Mouse (Mus musculus): ENCODE measurements around the gene Smc3. TPM values are rescaled to one million over a fixed set of nuclear protein-coding genes. Genes with fewer than 3 reads are reported as not detected.

The Smc3 gene
- polyA plus RNA-seq, 1 experiment = 182 TPM

- no peak overlapping the region for H3K27ac ChIP-seq (ENCODE audit: insufficient read depth, low read length)
- TF ChIP-seq EP300 (IDR thresholded peaks at IDR 0.05; ENCODE audit: insufficient read depth, low read depth, low read length) (no peak), POLR2A (IDR thresholded peaks at IDR 0.05; ENCODE audit: insufficient read depth, low read length) (no peak), CTCF (IDR thresholded peaks at IDR 0.05; ENCODE audit: low read depth, low read length) (no peak)
- H3K4me1 ChIP-seq (ENCODE audit: control insufficient read depth, insufficient read depth, low read length) = no peaks in the 10 kb centered on the region
- no peak overlapping the region for H3K9ac ChIP-seq (ENCODE audit: low read depth, poor library complexity, severe bottlenecking)
- peaks cover 62% of the 10 kb centered on the region for H3K36me3 ChIP-seq (ENCODE audit: control insufficient read depth, insufficient read depth, low read length, poor library complexity, severe bottlenecking)
- no peaks in the 10 kb centered on the region for H3K27me3 ChIP-seq (ENCODE audit: control insufficient read depth, insufficient read depth, low read length, poor library complexity, severe bottlenecking)
- H3K9me3 ChIP-seq (replicated peaks; ENCODE audit: control insufficient read depth, insufficient read depth, low read length, poor library complexity, severe bottlenecking) = no peaks in the 10 kb centered on the region
- no peak overlapping the region for H3K4me3 ChIP-seq (ENCODE audit: low read depth, low read length)
Observed at GRCm38 (mm10) chr19:53644020-53644595, 43.9 kb downstream of the Smc3 start.

DNA sequence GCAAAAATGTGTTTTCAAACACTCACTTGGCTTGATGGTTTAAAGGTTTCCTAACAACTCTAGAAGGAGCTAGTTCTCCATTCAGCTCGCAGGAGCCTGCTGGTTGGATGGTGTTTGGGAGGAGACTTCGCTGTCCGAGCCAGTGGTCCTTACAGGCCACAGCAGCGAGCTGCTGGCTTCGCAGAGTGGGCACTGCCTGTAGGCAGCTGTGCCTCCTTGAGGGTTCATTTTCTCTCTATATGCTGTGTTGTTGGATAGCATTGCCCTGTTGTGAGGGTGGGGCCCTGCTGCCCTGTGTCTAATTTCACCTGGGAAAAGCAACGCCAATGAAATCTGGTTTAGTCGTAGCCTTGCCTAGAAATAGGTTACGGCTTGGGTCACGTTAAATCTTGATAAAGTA, 47.1 kb downstream of the Smc3 start:
- Histone ChIP-seq H3K36me3 (ENCODE audit: control insufficient read depth, insufficient read depth, low read length, poor library complexity, severe bottlenecking) (peaks cover 31% of the 10 kb centered on the region), H3K27ac (ENCODE audit: insufficient read depth, low read length) (no peak overlapping the region), H3K4me1 (ENCODE audit: control insufficient read depth, insufficient read depth, low read length) (no peaks in the 10 kb centered on the region), H3K9ac (ENCODE audit: low read depth, poor library complexity, severe bottlenecking) (no peak overlapping the region), H3K27me3 (ENCODE audit: control insufficient read depth, insufficient read depth, low read length, poor library complexity, severe bottlenecking) (no peaks in the 10 kb centered on the region), H3K4me3 (ENCODE audit: low read depth, low read length) (no peak overlapping the region), H3K9me3 (replicated peaks; ENCODE audit: control insufficient read depth, insufficient read depth, low read length, poor library complexity, severe bottlenecking) (no peaks in the 10 kb centered on the region)
- TF ChIP-seq CTCF (IDR thresholded peaks at IDR 0.05; ENCODE audit: low read depth, low read length) (no peak), EP300 (IDR thresholded peaks at IDR 0.05; ENCODE audit: insufficient read depth, low read depth, low read length) (no peak), POLR2A (IDR thresholded peaks at IDR 0.05; ENCODE audit: insufficient read depth, low read length) (no peak)

DNA sequence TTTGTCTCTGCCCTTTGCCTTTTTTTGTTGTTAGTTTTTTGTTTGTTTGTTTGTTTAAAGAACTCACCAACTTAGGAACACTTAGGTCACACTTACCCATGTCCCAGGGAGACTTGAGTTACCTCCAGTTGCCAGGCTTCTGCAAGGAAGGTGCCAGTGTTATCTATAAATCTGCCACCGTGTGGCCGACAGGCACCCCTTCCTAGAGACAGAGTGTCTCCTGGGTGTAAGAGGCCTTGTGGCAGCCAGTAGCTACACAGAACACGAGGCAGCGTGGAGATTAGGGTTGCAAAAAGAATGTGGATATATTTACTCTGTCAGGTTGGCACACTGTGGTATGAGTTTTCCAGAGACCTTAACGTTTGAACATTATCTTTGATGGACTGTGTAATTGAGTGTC, 47.9 kb downstream of the Smc3 start:
- no peak overlapping the region for H3K9ac ChIP-seq (ENCODE audit: low read depth, poor library complexity, severe bottlenecking)
- no peaks in the 10 kb centered on the region for H3K27me3 ChIP-seq (ENCODE audit: control insufficient read depth, insufficient read depth, low read length, poor library complexity, severe bottlenecking)
- H3K9me3 ChIP-seq (replicated peaks; ENCODE audit: control insufficient read depth, insufficient read depth, low read length, poor library complexity, severe bottlenecking) = no peaks in the 10 kb centered on the region
- H3K36me3 ChIP-seq (ENCODE audit: control insufficient read depth, insufficient read depth, low read length, poor library complexity, severe bottlenecking) = peaks cover 29% of the 10 kb centered on the region
- no peaks in the 10 kb centered on the region for H3K4me1 ChIP-seq (ENCODE audit: control insufficient read depth, insufficient read depth, low read length)
- no peak overlapping the region for H3K4me3 ChIP-seq (ENCODE audit: low read depth, low read length)
- TF ChIP-seq EP300 (IDR thresholded peaks at IDR 0.05; ENCODE audit: insufficient read depth, low read depth, low read length) = no peak
- TF ChIP-seq POLR2A (IDR thresholded peaks at IDR 0.05; ENCODE audit: insufficient read depth, low read length) = no peak
- TF ChIP-seq CTCF (IDR thresholded peaks at IDR 0.05; ENCODE audit: low read depth, low read length) = no peak
- H3K27ac ChIP-seq (ENCODE audit: insufficient read depth, low read length) = no peak overlapping the region

DNA sequence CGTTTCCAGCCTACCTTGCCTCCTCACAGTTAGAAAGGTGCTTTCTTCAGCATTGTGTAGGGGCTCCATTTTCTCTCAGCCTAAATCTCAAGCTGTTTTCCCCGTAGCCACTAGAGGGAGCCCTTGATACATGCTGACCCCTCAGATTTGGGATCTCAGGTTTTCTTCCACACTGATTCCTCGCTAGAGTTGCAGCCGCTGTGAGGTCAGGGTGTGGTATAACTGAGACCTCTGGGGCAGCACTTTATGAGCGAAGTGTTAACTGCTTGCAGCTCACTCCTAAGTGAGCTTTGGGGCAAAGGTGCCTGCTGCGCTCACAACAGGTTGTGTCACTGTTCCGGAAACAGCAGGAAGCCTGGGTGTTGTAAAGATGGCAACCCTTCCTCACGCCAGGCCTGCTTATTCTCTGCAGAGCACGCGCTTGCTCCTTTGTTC, 48.6 kb downstream of the Smc3 start:
- Histone ChIP-seq H3K9me3 (replicated peaks; ENCODE audit: control insufficient read depth, insufficient read depth, low read length, poor library complexity, severe bottlenecking) (no peaks in the 10 kb centered on the region), H3K27me3 (ENCODE audit: control insufficient read depth, insufficient read depth, low read length, poor library complexity, severe bottlenecking) (no peaks in the 10 kb centered on the region), H3K4me3 (ENCODE audit: low read depth, low read length) (no peak overlapping the region), H3K36me3 (ENCODE audit: control insufficient read depth, insufficient read depth, low read length, poor library complexity, severe bottlenecking) (peaks cover 21% of the 10 kb centered on the region), H3K27ac (ENCODE audit: insufficient read depth, low read length) (no peak overlapping the region), H3K4me1 (ENCODE audit: control insufficient read depth, insufficient read depth, low read length) (no peaks in the 10 kb centered on the region), H3K9ac (ENCODE audit: low read depth, poor library complexity, severe bottlenecking) (no peak overlapping the region)
- TF ChIP-seq EP300 (IDR thresholded peaks at IDR 0.05; ENCODE audit: insufficient read depth, low read depth, low read length) = no peak
- TF ChIP-seq CTCF (IDR thresholded peaks at IDR 0.05; ENCODE audit: low read depth, low read length) = peak; percentile 63

- Histone ChIP-seq H3K9me3 (replicated peaks; ENCODE audit: control insufficient read depth, insufficient read depth, low read length, poor library complexity, severe bottlenecking) (no peaks in the 10 kb centered on the region), H3K27me3 (ENCODE audit: control insufficient read depth, insufficient read depth, low read length, poor library complexity, severe bottlenecking) (no peaks in the 10 kb centered on the region), H3K27ac (ENCODE audit: insufficient read depth, low read length) (no peak overlapping the region), H3K36me3 (ENCODE audit: control insufficient read depth, insufficient read depth, low read length, poor library complexity, severe bottlenecking) (peaks cover 18% of the 10 kb centered on the region), H3K4me3 (ENCODE audit: low read depth, low read length) (no peak overlapping the region), H3K4me1 (ENCODE audit: control insufficient read depth, insufficient read depth, low read length) (no peaks in the 10 kb centered on the region), H3K9ac (ENCODE audit: low read depth, poor library complexity, severe bottlenecking) (no peak overlapping the region)
- no peak for TF ChIP-seq POLR2A (IDR thresholded peaks at IDR 0.05; ENCODE audit: insufficient read depth, low read length)
- no peak for TF ChIP-seq CTCF (IDR thresholded peaks at IDR 0.05; ENCODE audit: low read depth, low read length)
- no peak for TF ChIP-seq EP300 (IDR thresholded peaks at IDR 0.05; ENCODE audit: insufficient read depth, low read depth, low read length)
Observed at GRCm38 (mm10) chr19:53649361-53649760, 49.2 kb downstream of the Smc3 start.

- H3K27ac ChIP-seq (ENCODE audit: insufficient read depth, low read length) = no peak overlapping the region
- H3K36me3 ChIP-seq (ENCODE audit: control insufficient read depth, insufficient read depth, low read length, poor library complexity, severe bottlenecking) = peaks cover 16% of the 10 kb centered on the region
- no peak overlapping the region for H3K9ac ChIP-seq (ENCODE audit: low read depth, poor library complexity, severe bottlenecking)
- TF ChIP-seq CTCF (IDR thresholded peaks at IDR 0.05; ENCODE audit: low read depth, low read length) (no peak), POLR2A (IDR thresholded peaks at IDR 0.05; ENCODE audit: insufficient read depth, low read length) (no peak), EP300 (IDR thresholded peaks at IDR 0.05; ENCODE audit: insufficient read depth, low read depth, low read length) (no peak)
- H3K27me3 ChIP-seq (ENCODE audit: control insufficient read depth, insufficient read depth, low read length, poor library complexity, severe bottlenecking) = no peaks in the 10 kb centered on the region
- no peak overlapping the region for H3K4me3 ChIP-seq (ENCODE audit: low read depth, low read length)
- no peaks in the 10 kb centered on the region for H3K9me3 ChIP-seq (replicated peaks; ENCODE audit: control insufficient read depth, insufficient read depth, low read length, poor library complexity, severe bottlenecking)
- H3K4me1 ChIP-seq (ENCODE audit: control insufficient read depth, insufficient read depth, low read length) = no peaks in the 10 kb centered on the region
Observed at GRCm38 (mm10) chr19:53649802-53650201, 49.6 kb downstream of the Smc3 start.

Data from ES-Bruce4 (cell line).